Mouse (Mus musculus): Measurements from ENCODE around the gene Memo1. TPM values are rescaled to one million over a fixed set of nuclear protein-coding genes. Genes with fewer than 3 reads are reported as not detected.
A peak's percentile ranks its signal among the peaks of the same experiment; 100 is the strongest.

The Memo1 gene
- total RNA-seq, 2 experiments from 2014 or later: 76.5 to 101 TPM

GRCm38 (mm10) chr17:74296076-74296823 is 929 bp upstream of the Memo1 start:
- DNase-seq (ENCODE audit: low spot score in 2 of 2): no peak

- DNase-seq (ENCODE audit: low spot score in 2 of 2): peak; percentile 80 to 83
These were observed 795 bp downstream of the Memo1 start for GRCm38 (mm10) chr17:74294426-74295025.

- DNase-seq (ENCODE audit: low spot score in 2 of 2): no peak
These were observed 1.5 kb downstream of the Memo1 start for GRCm38 (mm10) chr17:74293687-74294425.

- no peak for DNase-seq (ENCODE audit: low spot score in 2 of 2)
These were observed 3.5 kb downstream of the Memo1 start for GRCm38 (mm10) chr17:74291640-74292361.

- no peak for DNase-seq (ENCODE audit: low spot score in 2 of 2)
These were observed 4.5 kb downstream of the Memo1 start for GRCm38 (mm10) chr17:74290869-74291268.

GRCm38 (mm10) chr17:74290198-74290597 is 5.1 kb downstream of the Memo1 start:
- DNase-seq (ENCODE audit: low spot score in 2 of 2): no peak

GRCm38 (mm10) chr17:74288626-74289025 is 6.7 kb downstream of the Memo1 start:
- peak in 1 of 2 experiments; percentile 28 for DNase-seq (ENCODE audit: low spot score in 2 of 2)

GRCm38 (mm10) chr17:74286140-74286730 is 9.1 kb downstream of the Memo1 start:
- DNase-seq (ENCODE audit: low spot score in 2 of 2): no peak

GRCm38 (mm10) chr17:74285730-74286129 is 9.6 kb downstream of the Memo1 start:
- no peak for DNase-seq (ENCODE audit: low spot score in 2 of 2)

- DNase-seq (ENCODE audit: low spot score in 2 of 2): no peak
These were observed 10.8 kb downstream of the Memo1 start for GRCm38 (mm10) chr17:74284397-74285115.

GRCm38 (mm10) chr17:74282024-74282423 is 13.3 kb downstream of the Memo1 start:
- DNase-seq (ENCODE audit: low spot score in 2 of 2): no peak

GRCm38 (mm10) chr17:74278966-74279869 is 16.1 kb downstream of the Memo1 start:
- DNase-seq (ENCODE audit: low spot score in 2 of 2): no peak

GRCm38 (mm10) chr17:74274471-74274870 is 20.9 kb downstream of the Memo1 start:
- DNase-seq (ENCODE audit: low spot score in 2 of 2): no peak

GRCm38 (mm10) chr17:74272683-74273205 is 22.6 kb downstream of the Memo1 start:
- DNase-seq (ENCODE audit: low spot score in 2 of 2): no peak

- no peak for DNase-seq (ENCODE audit: low spot score in 2 of 2)
These were observed 23.6 kb downstream of the Memo1 start for GRCm38 (mm10) chr17:74271541-74272268.

- DNase-seq (ENCODE audit: low spot score in 2 of 2): no peak
These were observed 25.1 kb downstream of the Memo1 start for GRCm38 (mm10) chr17:74270205-74270604.

GRCm38 (mm10) chr17:74267415-74268180 is 27.7 kb downstream of the Memo1 start:
- DNase-seq (ENCODE audit: low spot score in 2 of 2): no peak

Measured in adrenal gland, adult 18-20 months (tissue).